Mouse (Mus musculus) lung, postnatal 0 days (tissue): Measurements from ENCODE around the gene Susd2.

Source experiments
- CTCF ChIP-seq: IDR thresholded peaks from 2 replicates; pipeline ENCODE4 v1.5.1; 2016; ENCODE audit warnings: antibody characterized with exemption, mild to moderate bottlenecking
- EP300 ChIP-seq: IDR thresholded peaks from 2 replicates; pipeline ENCODE4 v1.6.1; 2016; ENCODE audit warnings: antibody characterized with exemption, mild to moderate bottlenecking, control low read depth

DNA sequence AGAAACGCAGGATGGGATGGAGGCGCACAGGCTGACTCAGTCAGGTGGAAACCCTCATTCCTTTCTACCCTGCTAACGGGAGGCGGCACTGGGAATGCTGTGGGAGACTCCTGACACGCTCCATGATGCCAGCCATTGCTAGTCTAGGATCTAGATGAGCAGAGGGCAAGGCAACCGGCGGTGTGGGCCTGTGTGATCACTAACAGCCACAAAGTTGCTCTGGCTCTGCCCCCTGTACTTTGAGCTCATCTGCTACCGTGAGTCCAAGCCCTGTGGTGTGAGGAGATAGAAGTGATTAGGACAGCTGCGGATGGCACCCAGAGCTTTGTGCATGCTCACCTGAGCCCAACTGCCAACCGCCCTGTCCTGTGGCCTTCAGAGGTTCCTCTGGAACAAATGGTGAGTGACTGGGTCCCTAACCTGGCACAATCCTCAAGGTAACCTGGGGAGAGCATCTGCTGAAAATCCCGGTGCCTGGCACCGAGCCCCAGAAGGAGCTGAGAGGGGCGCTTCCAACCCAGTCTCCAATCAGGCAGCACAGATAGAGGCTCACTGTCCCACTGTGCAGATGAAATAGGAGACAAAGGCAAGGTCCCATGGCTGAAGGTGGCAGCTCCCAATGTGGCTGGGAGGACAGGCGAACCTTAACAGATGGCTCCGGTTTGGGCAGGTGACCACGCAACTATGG, 7.7 kb upstream of the Susd2 start:
- TF ChIP-seq CTCF: no peak
- TF ChIP-seq EP300: no peak
